Mouse (Mus musculus) forebrain, embryonic 13.5 days (tissue): Measurements from ENCODE around the gene Trappc3l. TPM values are rescaled to one million over a fixed set of nuclear protein-coding genes. Genes with fewer than 3 reads are reported as not detected.

ENCODE experiments used
- ATAC-seq: fragments of 200-750 bp; cut with Nextera tagmentation; 2 replicates; pipeline ENCODE4 v1.8.0; 2017
- H3K27ac ChIP-seq: fragments of 300-500 bp; sonication (generic); 2 replicates; pipeline ENCODE4 v1.5.1; 2015; ENCODE audit warnings: inconsistent platforms, mild to moderate bottlenecking, moderate library complexity
- H3K27me3 ChIP-seq: fragments of 300-500 bp; sonication (generic); 2 replicates; pipeline ENCODE4 v1.6.1; 2015; ENCODE audit warnings: mild to moderate bottlenecking, inconsistent platforms
- H3K36me3 ChIP-seq: fragments of 300-500 bp; sonication (generic); 2 replicates; pipeline ENCODE4 v1.6.1; 2015; ENCODE audit warnings: mild to moderate bottlenecking, inconsistent platforms; ENCODE audit not compliant: poor library complexity, severe bottlenecking
- H3K4me1 ChIP-seq: fragments of 300-500 bp; sonication (generic); 2 replicates; pipeline ENCODE4 v1.6.1; 2015; ENCODE audit warnings: inconsistent platforms
- H3K4me2 ChIP-seq: fragments of 300-500 bp; sonication (generic); 2 replicates; pipeline ENCODE4 v1.6.1; 2015; ENCODE audit warnings: inconsistent platforms, mild to moderate bottlenecking, moderate library complexity
- H3K4me3 ChIP-seq: fragments of 300-500 bp; sonication (generic); 2 replicates; pipeline ENCODE4 v1.5.1; 2015; ENCODE audit warnings: mild to moderate bottlenecking, inconsistent platforms
- H3K9ac ChIP-seq: fragments of 300-500 bp; sonication (generic); 2 replicates; pipeline ENCODE4 v1.6.1; 2015; ENCODE audit warnings: mild to moderate bottlenecking, inconsistent platforms
- H3K9me3 ChIP-seq: fragments of 300-500 bp; sonication (generic); replicated peaks from 2 replicates; pipeline ENCODE4 v1.6.1; 2016; ENCODE audit warnings: inconsistent platforms
- WGBS: fragments of 180-500 bp; shearing (Covaris S2); methylation state at CpG from one replicate; pipeline ENCODE4 v1.1.7; 2015; 5-methylcytosine and 5-hydroxymethylcytosine counted together
- polyA plus RNA-seq: library from polyadenylated mRNA; unstranded; fragments of >200 nt; fragmentation: Nextera tagmentation; extraction: Ambion mirVana; gene quantifications from 2 replicates; pipeline ENCODE4 v1.2.1, GENCODE M21; 2015

Gene Trappc3l
- polyA plus RNA-seq, 1 experiment from 2014 or later = not detected

DNA sequence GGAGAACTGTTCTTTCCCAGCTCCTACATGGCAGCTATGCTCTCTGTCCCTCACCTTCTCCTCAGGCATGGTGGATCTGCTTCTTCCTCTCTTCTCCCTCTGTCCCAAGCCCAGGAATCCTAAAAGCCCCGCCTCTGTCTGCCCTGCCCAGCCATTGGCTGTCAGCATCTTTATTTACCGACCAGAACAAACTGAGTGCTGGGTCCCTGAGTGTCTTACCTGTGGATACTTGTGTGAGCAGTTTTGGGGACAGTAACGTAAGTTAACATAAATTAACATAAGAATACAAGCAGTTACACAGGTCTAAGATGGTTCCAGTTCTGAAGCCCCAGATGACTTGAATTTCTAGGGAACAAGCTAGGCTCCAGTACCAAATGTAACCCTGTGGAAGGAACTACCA, 29.2 kb downstream of the Trappc3l start:
- Histone ChIP-seq H3K36me3 (no peaks in the 10 kb centered on the region), H3K27ac (no peak overlapping the region), H3K4me1 (peaks cover 10% of the 10 kb centered on the region), H3K4me3 (no peak overlapping the region), H3K27me3 (no peaks in the 10 kb centered on the region), H3K9ac (no peak overlapping the region), H3K9me3 (no peaks in the 10 kb centered on the region), H3K4me2 (no peak overlapping the region)
- WGBS = 62% methylated on average over 3 of the region's 3 CpGs
- ATAC-seq = no peak

DNA sequence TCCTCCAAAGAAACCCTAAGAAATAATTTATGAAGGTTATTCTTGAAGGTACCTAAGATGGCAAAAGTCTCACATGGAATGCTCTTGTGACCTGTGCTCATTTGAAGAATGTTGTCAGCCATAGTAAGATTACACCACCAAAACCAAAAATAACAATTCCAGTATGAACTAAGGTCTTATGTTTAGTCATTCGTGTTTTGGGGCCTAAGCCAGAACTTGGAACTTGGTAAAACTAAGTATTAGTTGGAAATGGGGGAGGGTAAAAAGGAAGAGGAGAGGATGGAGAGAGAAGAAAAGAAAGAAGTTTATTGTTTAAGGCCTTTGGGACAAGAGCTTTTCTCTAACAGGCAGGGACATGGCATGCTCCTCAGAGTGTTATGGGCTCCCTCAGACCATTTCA, 32.2 kb downstream of the Trappc3l start:
- H3K4me1 ChIP-seq = peaks cover 10% of the 10 kb centered on the region
- no peaks in the 10 kb centered on the region for H3K36me3 ChIP-seq
- no peak overlapping the region for H3K4me3 ChIP-seq
- 73% methylated on average over 1 of the region's 1 CpGs for WGBS
- no peak for ATAC-seq
- H3K4me2 ChIP-seq = no peak overlapping the region
- H3K27ac ChIP-seq = no peak overlapping the region
- H3K9me3 ChIP-seq = no peaks in the 10 kb centered on the region
- H3K9ac ChIP-seq = no peak overlapping the region
- no peaks in the 10 kb centered on the region for H3K27me3 ChIP-seq

DNA sequence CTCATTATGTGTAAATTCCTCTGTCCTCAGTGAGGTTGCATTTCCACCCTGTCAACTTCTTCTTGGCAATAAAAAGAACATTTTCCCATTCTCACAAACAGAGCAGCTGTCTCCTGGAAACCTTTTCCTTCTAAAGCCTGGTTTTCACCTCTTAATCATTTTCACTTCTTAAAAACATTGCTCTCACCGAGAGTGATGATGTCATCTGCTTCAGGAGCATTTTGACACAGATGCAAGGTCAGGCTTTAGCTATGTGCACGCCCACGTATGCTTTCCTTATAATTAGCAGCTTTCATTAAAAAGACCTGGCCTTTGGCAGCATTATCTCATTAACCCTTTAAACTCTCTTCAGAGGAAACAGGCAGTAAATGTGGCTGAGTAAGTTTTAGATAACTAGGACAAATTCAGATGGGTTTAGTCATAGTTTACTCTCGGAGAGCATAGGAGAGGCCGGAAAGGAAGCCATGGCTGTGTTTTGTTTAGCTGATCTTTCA, 33.6 kb downstream of the Trappc3l start:
- Histone ChIP-seq H3K27me3 (no peaks in the 10 kb centered on the region), H3K36me3 (no peaks in the 10 kb centered on the region), H3K27ac (no peak overlapping the region), H3K4me3 (no peak overlapping the region), H3K9ac (no peak overlapping the region), H3K4me2 (peak overlapping the region; percentile 2), H3K4me1 (peaks cover 10% of the 10 kb centered on the region), H3K9me3 (no peaks in the 10 kb centered on the region)
- WGBS = 20% methylated on average over 5 of the region's 5 CpGs
- ATAC-seq = peak; percentile 77; the same call in 1 of the 2 replicates

DNA sequence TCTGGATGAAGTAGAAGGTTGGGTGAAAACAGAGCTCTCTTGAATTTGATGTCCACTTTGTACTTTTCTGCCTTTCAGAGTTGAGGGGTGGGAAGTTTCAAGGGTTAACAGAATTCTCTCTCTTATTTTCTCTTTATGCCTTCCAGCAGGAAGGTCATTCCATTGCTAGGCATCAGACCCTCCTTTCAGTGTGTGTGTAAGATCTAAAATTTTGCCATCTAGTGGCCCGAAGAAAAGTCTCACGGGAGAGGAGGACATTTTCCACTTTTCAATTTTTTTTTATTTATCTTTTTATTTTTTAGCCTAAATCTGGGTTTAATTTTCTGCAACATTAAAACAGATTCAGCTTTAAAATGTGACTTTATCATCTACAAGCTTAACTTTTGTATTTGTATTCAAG, 34.3 kb downstream of the Trappc3l start:
- Histone ChIP-seq H3K9me3 (no peaks in the 10 kb centered on the region), H3K4me3 (no peak overlapping the region), H3K27ac (no peak overlapping the region), H3K9ac (no peak overlapping the region), H3K4me2 (peak overlapping the region; percentile 2; the same call in 1 of the 2 replicates), H3K4me1 (peaks cover 10% of the 10 kb centered on the region), H3K36me3 (no peaks in the 10 kb centered on the region), H3K27me3 (no peaks in the 10 kb centered on the region)
- WGBS = 55% methylated on average over 2 of the region's 2 CpGs
- no peak; the same call in 1 of the 2 replicates for ATAC-seq

DNA sequence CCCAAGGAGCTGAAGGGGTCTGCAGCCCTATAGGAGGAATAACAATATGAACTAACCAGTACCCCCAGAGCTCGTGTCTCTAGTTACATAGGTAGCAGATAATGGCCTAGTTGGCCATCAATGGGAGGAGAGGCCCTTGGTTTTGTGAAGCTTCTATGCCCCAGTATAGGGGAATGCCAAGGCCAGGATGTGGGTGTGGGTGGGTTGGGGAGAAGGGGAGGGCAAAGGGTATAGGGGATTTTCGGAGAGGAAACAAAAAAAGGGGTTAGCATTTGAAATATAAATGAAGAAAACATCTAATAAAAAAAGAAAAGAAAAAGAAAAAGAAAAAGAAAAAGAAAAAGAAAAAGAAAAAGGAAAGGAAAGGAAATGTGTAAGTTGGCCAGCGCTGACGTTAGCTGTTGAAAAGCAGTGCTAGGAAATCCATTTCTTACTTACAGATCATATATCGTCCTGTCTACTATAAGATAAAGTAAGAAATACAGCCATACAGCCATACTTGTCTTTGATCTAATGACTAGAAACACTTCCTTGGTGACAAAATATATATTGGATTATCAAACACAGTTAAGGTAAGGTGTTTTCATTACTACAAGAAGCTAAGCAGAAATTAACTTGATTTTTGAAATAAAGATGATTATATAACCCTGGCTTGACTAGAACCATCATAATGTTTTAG, 37.3 kb downstream of the Trappc3l start:
- Histone ChIP-seq H3K4me1 (peaks cover 10% of the 10 kb centered on the region), H3K27me3 (no peaks in the 10 kb centered on the region), H3K27ac (no peak overlapping the region), H3K4me3 (no peak overlapping the region), H3K36me3 (no peaks in the 10 kb centered on the region), H3K4me2 (no peak overlapping the region), H3K9ac (no peak overlapping the region), H3K9me3 (no peaks in the 10 kb centered on the region)
- WGBS = 82% methylated on average over 5 of the region's 5 CpGs
- ATAC-seq = no peak

DNA sequence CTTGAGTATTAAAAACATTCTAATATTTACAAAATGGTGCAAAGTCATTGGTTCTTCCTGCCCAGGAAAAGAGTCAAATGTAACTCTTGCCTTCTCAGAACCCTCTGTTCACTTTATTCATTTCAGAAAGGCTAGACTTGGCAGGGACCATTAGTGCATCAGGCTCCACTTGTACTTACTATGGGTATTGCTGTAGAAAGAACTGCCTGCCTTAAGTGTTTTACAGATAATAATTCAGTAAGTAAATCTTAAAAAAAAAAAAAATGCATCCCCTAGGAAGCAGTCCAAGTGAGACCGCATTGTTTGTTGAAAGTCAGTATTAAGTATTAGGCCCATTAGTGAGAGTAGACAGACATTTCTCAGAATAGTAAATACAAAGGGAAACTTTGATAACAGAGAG, 49.1 kb downstream of the Trappc3l start:
- Histone ChIP-seq H3K9ac (no peak overlapping the region), H3K4me2 (no peak overlapping the region), H3K27me3 (no peaks in the 10 kb centered on the region), H3K4me3 (no peak overlapping the region), H3K36me3 (no peaks in the 10 kb centered on the region), H3K4me1 (no peaks in the 10 kb centered on the region), H3K9me3 (no peaks in the 10 kb centered on the region), H3K27ac (no peak overlapping the region)
- ATAC-seq = no peak
- 89% methylated on average over 1 of the region's 1 CpGs for WGBS

DNA sequence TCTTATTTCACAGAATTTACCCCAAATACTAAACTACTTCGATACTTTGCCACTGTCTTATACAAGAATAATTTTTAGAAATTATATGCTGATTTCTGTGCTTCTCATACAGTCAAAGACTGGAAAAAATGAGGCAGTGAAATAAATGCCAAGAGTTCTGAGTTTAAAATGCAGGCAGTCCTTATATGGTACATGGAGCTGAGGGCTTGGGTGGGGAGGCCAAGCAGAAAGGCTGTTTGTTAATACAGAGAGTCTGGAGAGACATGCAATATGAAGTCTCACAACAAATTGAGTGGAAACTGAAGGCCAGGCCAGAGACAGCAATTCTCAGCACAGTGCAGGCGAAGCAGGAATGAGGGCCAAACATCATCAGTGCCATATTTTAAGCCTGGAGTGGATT, 51.1 kb downstream of the Trappc3l start:
- Histone ChIP-seq H3K4me3 (no peak overlapping the region), H3K27me3 (no peaks in the 10 kb centered on the region), H3K9ac (no peak overlapping the region), H3K36me3 (no peaks in the 10 kb centered on the region), H3K4me1 (no peaks in the 10 kb centered on the region), H3K9me3 (no peaks in the 10 kb centered on the region), H3K4me2 (no peak overlapping the region), H3K27ac (no peak overlapping the region)
- no peak for ATAC-seq
- 90% methylated on average over 2 of the region's 2 CpGs for WGBS

DNA sequence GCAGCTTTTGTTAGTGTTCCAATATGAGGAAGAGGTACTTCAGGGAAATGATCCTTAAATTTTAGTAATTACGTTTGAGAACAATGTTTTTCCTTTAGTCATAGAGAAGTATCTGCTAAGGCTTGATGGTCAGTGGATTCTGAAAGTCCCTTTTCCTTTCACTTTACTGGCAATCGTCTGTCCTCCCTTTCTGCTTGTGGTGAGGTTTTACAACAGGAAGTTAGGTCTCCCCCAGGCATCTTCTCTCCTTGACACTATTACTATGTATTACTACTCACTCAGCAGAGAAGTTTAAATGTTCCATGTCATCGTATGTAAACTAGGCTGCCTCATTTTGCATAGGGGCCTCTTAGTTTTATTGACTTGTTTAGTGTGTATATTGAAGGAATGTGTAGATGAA, 52.1 kb downstream of the Trappc3l start:
- WGBS = 78% methylated on average over 3 of the region's 3 CpGs
- no peak overlapping the region for H3K27ac ChIP-seq
- no peaks in the 10 kb centered on the region for H3K36me3 ChIP-seq
- H3K9me3 ChIP-seq = no peaks in the 10 kb centered on the region
- ATAC-seq = no peak
- no peak overlapping the region for H3K9ac ChIP-seq
- H3K4me3 ChIP-seq = no peak overlapping the region
- H3K27me3 ChIP-seq = no peaks in the 10 kb centered on the region
- H3K4me2 ChIP-seq = no peak overlapping the region
- H3K4me1 ChIP-seq = no peaks in the 10 kb centered on the region

DNA sequence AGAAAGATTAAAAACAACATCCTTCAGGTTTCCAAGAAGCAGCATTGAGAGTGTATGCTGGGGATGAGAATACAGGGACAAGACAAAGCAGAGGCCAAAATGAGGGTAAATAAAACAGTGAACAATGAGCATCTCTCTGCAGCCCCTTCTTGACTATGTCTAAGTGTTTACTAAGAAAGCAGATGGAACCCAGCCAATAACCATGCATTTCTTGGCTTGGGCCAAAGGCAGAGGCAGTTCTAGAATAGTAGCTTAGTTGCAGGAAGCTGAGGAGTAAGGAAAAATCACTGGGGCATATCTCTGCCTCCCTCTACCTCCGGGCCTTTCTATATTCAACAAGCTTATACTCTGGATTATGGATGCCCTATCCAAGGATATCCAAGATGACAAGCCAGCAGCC, 53.1 kb downstream of the Trappc3l start:
- Histone ChIP-seq H3K4me1 (no peaks in the 10 kb centered on the region), H3K36me3 (no peaks in the 10 kb centered on the region), H3K9me3 (no peaks in the 10 kb centered on the region), H3K4me2 (no peak overlapping the region), H3K9ac (no peak overlapping the region), H3K27me3 (no peaks in the 10 kb centered on the region), H3K4me3 (no peak overlapping the region), H3K27ac (no peak overlapping the region)
- no peak for ATAC-seq
- 87% methylated on average over 1 of the region's 1 CpGs for WGBS

DNA sequence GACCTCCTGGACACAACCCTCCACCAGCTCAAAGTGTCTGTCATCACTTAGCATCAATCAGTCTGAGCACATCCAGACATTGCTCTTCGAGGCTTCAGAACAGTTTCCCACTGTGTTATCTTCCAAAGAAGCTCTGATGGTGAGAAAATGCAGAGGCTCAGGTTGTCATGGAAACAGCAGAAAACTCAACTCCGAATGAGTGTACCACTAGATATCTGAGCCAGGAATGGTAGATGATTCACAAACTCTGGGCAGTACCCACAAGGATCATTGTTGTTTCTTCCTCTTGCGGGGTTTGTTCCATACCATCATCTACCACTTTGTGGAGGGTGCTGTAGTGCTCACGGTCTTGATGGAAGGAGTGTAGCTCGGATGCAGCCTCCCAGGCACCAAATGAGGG, 54.5 kb downstream of the Trappc3l start:
- H3K9me3 ChIP-seq = no peaks in the 10 kb centered on the region
- H3K27ac ChIP-seq = no peak overlapping the region
- H3K27me3 ChIP-seq = no peaks in the 10 kb centered on the region
- H3K4me1 ChIP-seq = no peaks in the 10 kb centered on the region
- 79% methylated on average over 5 of the region's 5 CpGs for WGBS
- no peak for ATAC-seq
- H3K4me3 ChIP-seq = no peak overlapping the region
- H3K4me2 ChIP-seq = no peak overlapping the region
- no peaks in the 10 kb centered on the region for H3K36me3 ChIP-seq
- H3K9ac ChIP-seq = no peak overlapping the region

DNA sequence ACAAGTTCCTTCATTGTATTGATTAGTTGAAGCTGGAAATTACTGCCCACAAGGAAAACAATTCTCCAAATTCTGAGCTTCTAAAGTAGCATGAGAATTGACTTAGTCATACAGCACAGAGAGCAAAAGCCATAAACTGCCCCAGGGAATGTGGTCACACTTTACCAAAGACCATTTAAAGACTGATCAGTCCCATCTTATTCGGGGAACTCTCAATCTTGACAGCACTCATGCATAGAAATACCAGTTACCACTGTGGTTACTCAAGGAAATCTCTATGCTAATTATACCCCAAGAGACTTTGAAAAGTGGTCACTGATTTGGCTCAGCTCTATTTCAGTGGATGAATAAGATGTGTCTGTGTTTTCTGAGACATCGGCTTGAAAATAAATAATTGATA, 57.8 kb downstream of the Trappc3l start:
- no peak overlapping the region for H3K27ac ChIP-seq
- H3K9ac ChIP-seq = no peak overlapping the region
- WGBS = 77% methylated on average over 2 of the region's 2 CpGs
- no peak overlapping the region for H3K4me2 ChIP-seq
- H3K9me3 ChIP-seq = no peaks in the 10 kb centered on the region
- ATAC-seq = no peak
- no peaks in the 10 kb centered on the region for H3K36me3 ChIP-seq
- H3K27me3 ChIP-seq = no peaks in the 10 kb centered on the region
- no peak overlapping the region for H3K4me3 ChIP-seq
- no peaks in the 10 kb centered on the region for H3K4me1 ChIP-seq

DNA sequence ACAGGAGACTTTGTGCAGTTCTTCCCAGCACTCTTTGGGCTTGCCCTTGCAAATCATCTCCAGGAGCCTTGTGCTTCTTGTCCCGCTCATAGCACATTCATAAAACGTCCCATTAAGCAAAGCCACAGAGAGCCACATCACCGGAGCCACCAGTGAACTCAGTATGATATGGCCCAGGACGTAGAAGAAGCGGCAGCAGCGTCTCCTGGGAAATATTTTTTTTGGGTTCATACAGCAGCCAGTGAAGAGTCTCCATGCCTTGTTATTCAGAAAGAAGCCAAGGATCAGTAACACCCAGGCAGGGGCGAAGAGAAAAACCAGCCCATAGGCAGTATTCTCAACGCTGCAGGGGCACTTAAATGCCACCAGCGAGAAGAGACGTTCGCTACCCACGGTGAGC, 58.6 kb downstream of the Trappc3l start:
- peak; percentile 22 for ATAC-seq
- no peak overlapping the region for H3K27ac ChIP-seq
- no peaks in the 10 kb centered on the region for H3K27me3 ChIP-seq
- no peaks in the 10 kb centered on the region for H3K36me3 ChIP-seq
- H3K4me1 ChIP-seq = no peaks in the 10 kb centered on the region
- H3K4me3 ChIP-seq = 0 out of 2 replicates have a peak overlapping the region, but pooled peaks have one; percentile 3
- no peaks in the 10 kb centered on the region for H3K9me3 ChIP-seq
- WGBS = 58% methylated on average over 12 of the region's 12 CpGs
- no peak overlapping the region for H3K9ac ChIP-seq
- peak overlapping the region; percentile 42 for H3K4me2 ChIP-seq

DNA sequence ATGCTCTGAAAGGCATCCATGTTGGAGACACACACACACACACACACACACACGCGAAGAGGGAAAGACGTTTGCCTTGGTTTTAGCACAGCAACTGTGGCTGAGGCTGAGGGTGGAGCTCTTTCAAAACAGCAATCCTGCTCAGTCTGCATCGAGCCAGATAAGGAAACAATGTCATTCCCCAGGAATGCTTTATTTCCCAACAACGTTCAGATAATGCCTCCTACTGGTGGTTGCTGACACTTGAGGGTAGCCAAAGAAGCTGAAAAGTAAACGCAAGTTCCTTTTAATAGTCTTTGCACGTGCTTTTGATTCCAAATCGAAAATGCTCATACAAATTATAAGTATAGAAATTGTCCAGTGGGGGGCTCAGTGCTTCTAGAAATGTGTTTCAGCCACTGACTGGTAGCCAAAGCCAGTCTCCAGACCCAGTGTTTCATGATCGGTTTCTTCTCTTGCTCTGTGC, 59.1 kb downstream of the Trappc3l start, which contains the start of gene Calhm5:
Gene Calhm5, minus strand, starts transcription at position 102 of the 466 bp plus-strand sequence.
- H3K9ac ChIP-seq = no peak within 1 kb of the TSS
- H3K36me3 ChIP-seq = no peaks in the 10 kb centered on the region
- ATAC-seq = peak; percentile 73
- H3K4me1 ChIP-seq = no peaks in the 10 kb centered on the region
- WGBS = 26% methylated on average over 9 of the region's 9 CpGs
- 0 out of 2 replicates have a peak within 1 kb of the TSS, but pooled peaks have one; percentile 3 for H3K4me3 ChIP-seq
- peak within 1 kb of the TSS; percentile 42 for H3K4me2 ChIP-seq
- H3K27me3 ChIP-seq = no peaks in the 10 kb centered on the region
- H3K27ac ChIP-seq = no peak within 1 kb of the TSS
- no peaks in the 10 kb centered on the region for H3K9me3 ChIP-seq
